ENCODE assay signal across 24 mouse cellular contexts in the genomic region with DNA sequence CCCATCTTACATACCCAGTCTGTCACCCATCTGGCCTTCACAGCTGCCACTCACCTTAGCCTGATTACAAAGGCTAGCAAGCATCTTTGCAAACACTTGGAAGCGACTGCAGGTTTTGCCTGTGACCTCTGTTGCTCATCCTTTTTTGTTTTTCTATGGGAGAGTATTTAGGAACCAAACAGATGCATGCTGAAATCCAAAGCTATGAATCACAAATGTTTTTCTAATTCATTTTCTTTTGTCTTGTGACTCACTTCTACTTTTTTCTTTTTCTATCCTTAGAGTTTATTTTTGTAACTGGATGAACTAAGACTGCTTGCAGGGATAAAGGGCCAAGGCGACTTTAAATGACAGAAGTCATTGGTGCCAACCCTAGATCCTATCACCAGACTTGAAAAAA. TPM values are rescaled to one million over a fixed set of nuclear protein-coding genes. Genes with fewer than 3 reads are reported as not detected.
"Had no signal": no experiment of that assay in that cellular context is flagged by ENCODE, and none has a peak within 500 bp of the region (broad histone marks: within the 10 kb centered on the region; RNA-seq: fewer than 3 reads in every experiment).

No protein-coding gene starts in this region.

- H3K27me3 ChIP-seq: midbrain, embryonic 12.5 days; neural tube, embryonic 12.5 days had no signal

- H3K4me1 ChIP-seq: midbrain, embryonic 10.5 days; midbrain, embryonic 12.5 days; neural tube, embryonic 12.5 days had no signal

- H3K4me2 ChIP-seq: lung, embryonic 14.5 days; midbrain, embryonic 12.5 days; neural tube, embryonic 12.5 days had no signal

- DNase-seq: lung, adult 18-20 months; lung, embryonic 14.5 days; lung, postnatal 10 days; lung, postnatal 4 days; midbrain, embryonic 14.5 days; retina, postnatal 1 day; right cerebral cortex, adult 18-20 months; right cerebral cortex, postnatal 25 days; right cerebral cortex, postnatal 4 days; spleen, adult 18-20 months; thymus, adult 2 months; thymus, postnatal 25 days had no signal

- ATAC-seq: midbrain, embryonic 16.5 days had no signal

- H3K27ac ChIP-seq: midbrain, embryonic 10.5 days; midbrain, embryonic 12.5 days; neural tube, embryonic 12.5 days had no signal

- H3K9me3 ChIP-seq: midbrain, embryonic 10.5 days; midbrain, embryonic 12.5 days; neural tube, embryonic 12.5 days had no signal

- H3K9ac ChIP-seq: lung, embryonic 14.5 days; midbrain, embryonic 12.5 days; neural tube, embryonic 12.5 days had no signal

- H3K4me3 ChIP-seq: midbrain, embryonic 10.5 days; midbrain, embryonic 12.5 days; myocyte; neural tube, embryonic 12.5 days had no signal

RNA-seq across cellular contexts. Expression of gene 4921509C19Rik, which starts 49.6 kb away (rescaled TPM):
- polyA plus RNA-seq: liver, embryonic 16.5 days; lung, embryonic 14.5 days; lung, embryonic 16.5 days; midbrain, embryonic 10.5 days; midbrain, embryonic 12.5 days; midbrain, embryonic 14.5 days; midbrain, embryonic 16.5 days; myocyte; neural tube, embryonic 12.5 days; neural tube, embryonic 14.5 days; small intestine, adult 2 months; stomach, embryonic 14.5 days; stomach, embryonic 16.5 days; thymus, adult 2 months; urinary bladder, adult 2 months had no signal
